Mouse (Mus musculus) stomach, embryonic 16.5 days (tissue): ENCODE measurements around the gene Dhrs1. TPM values are rescaled to one million over a fixed set of nuclear protein-coding genes. Genes with fewer than 3 reads are reported as not detected.

Experiments
- ATAC-seq: fragments of 200-750 bp; cut with Nextera tagmentation; 2 replicates; pipeline ENCODE4 v1.8.0; 2017; ENCODE audit warnings: moderate number of reproducible peaks, moderate TSS enrichment; ENCODE audit not compliant: insufficient read depth, low FRiP score
- H3K27ac ChIP-seq: fragments of 300-500 bp; sonication (generic); 2 replicates; pipeline ENCODE4 v1.5.1; 2014; ENCODE audit warnings: low read length
- H3K27me3 ChIP-seq: fragments of 300-500 bp; sonication (generic); 2 replicates; pipeline ENCODE4 v1.6.1; 2014; ENCODE audit warnings: low read length, control low read depth, mixed read lengths; ENCODE audit not compliant: control insufficient read depth, insufficient read depth
- H3K36me3 ChIP-seq: fragments of 300-500 bp; sonication (generic); 2 replicates; pipeline ENCODE4 v1.6.1; 2014; ENCODE audit warnings: low read length; ENCODE audit not compliant: control insufficient read depth, insufficient read depth
- H3K4me1 ChIP-seq: fragments of 300-500 bp; sonication (generic); 2 replicates; pipeline ENCODE4 v1.6.1; 2014; ENCODE audit warnings: low read length, control low read depth, mixed read lengths; ENCODE audit not compliant: control insufficient read depth, insufficient read depth
- H3K4me2 ChIP-seq: fragments of 300-500 bp; sonication (generic); 2 replicates; pipeline ENCODE4 v1.6.1; 2014; ENCODE audit warnings: low read depth, low read length, mixed read lengths
- H3K4me3 ChIP-seq: fragments of 300-500 bp; sonication (generic); replicated peaks from 2 replicates; pipeline ENCODE4 v1.5.1; 2014; ENCODE audit warnings: mild to moderate bottlenecking, low read length
- H3K9ac ChIP-seq: fragments of 300-500 bp; sonication (generic); 2 replicates; pipeline ENCODE4 v1.6.1; 2014; ENCODE audit warnings: low read length
- H3K9me3 ChIP-seq: fragments of 300-500 bp; sonication (generic); replicated peaks from 2 replicates; pipeline ENCODE4 v1.6.1; 2016; ENCODE audit warnings: low read length, control low read depth; ENCODE audit not compliant: control insufficient read depth
- WGBS: fragments of 180-500 bp; shearing (Covaris S2); extraction: QIAGEN DNeasy Blood & Tissue Kit; methylation state at CpG from one replicate; pipeline ENCODE4 v1.1.7; 2014; 5-methylcytosine and 5-hydroxymethylcytosine counted together
- polyA plus RNA-seq: library from polyadenylated mRNA; unstranded; fragments of >200 nt; fragmentation: Nextera tagmentation; extraction: Ambion mirVana; gene quantifications from 2 replicates; pipeline ENCODE4 v1.2.1, GENCODE M21; 2015

Dhrs1 gene
- polyA plus RNA-seq, 1 experiment from 2014 or later, result 107 TPM

- H3K9ac ChIP-seq, result no peak overlapping the region
- no peaks in the 10 kb centered on the region for H3K9me3 ChIP-seq
- whole genome bisulfite sequencing, result 64% methylated on average over 4 of the region's 4 CpGs
- no peak for ATAC-seq
- no peaks in the 10 kb centered on the region for H3K27me3 ChIP-seq
- peaks cover 10% of the 10 kb centered on the region for H3K4me1 ChIP-seq
- H3K4me3 ChIP-seq, result no peak overlapping the region
- no peaks in the 10 kb centered on the region for H3K36me3 ChIP-seq
- H3K27ac ChIP-seq, result no peak overlapping the region
- 0 out of 2 replicates have a peak overlapping the region, but pooled peaks have one; percentile 20 for H3K4me2 ChIP-seq
These were observed 36.0 kb downstream of the Dhrs1 start for GRCm38 (mm10) chr14:55709509-55709908.

DNA sequence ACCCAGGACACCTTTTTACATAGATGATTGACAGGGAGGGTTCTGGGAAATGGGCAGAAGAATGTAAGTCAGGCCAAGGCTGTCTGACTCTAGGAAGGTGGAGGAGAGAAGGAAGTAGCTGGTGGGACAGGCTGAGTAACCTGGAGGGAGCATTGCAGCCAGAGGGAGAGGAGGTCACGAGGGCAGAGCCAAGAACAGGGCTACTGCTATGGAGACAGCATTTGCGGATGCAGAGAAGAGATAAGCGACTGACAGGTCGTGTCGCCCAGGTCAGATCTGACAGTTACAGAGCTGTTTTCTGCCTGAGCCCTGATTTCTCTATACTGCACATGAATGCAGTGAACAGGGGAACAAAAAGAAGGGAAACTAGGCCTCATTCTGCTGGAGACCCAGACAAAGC, 38.1 kb downstream of the Dhrs1 start:
- H3K9me3 ChIP-seq, result no peaks in the 10 kb centered on the region
- H3K4me3 ChIP-seq, result no peak overlapping the region
- no peak overlapping the region for H3K4me2 ChIP-seq
- H3K27ac ChIP-seq, result no peak overlapping the region
- H3K9ac ChIP-seq, result no peak overlapping the region
- ATAC-seq, result no peak
- H3K27me3 ChIP-seq, result no peaks in the 10 kb centered on the region
- no peaks in the 10 kb centered on the region for H3K4me1 ChIP-seq
- no peaks in the 10 kb centered on the region for H3K36me3 ChIP-seq
- WGBS, result 59% methylated on average over 5 of the region's 5 CpGs

DNA sequence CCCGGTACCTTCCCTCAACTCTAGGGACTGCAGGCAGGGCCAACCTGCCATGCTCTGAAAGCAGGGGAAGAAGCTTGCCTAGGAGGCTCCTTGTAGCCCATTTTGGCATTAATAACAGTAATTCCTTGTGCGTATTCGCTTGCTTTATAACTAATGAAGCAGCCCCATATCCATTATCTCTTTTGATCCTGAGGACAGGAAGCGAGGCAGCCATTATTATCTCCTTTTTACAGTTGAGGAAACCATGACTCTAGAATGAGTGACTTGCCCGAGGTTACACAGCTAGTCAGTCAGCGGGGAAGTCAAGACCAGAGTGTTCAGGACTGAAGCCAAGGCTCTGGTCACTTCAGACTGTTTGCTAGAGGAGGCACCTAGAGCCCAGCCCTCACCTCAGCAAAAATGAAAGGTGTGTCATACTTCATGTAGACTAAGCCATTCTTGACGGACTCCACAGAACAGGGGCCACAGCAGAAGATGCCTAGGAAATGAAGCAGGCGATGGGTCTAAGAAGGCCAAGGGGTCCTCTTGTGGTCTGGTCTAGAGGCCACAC, 39.4 kb downstream of the Dhrs1 start:
- Histone ChIP-seq H3K36me3 (no peaks in the 10 kb centered on the region), H3K27ac (no peak overlapping the region), H3K4me2 (no peak overlapping the region), H3K4me1 (no peaks in the 10 kb centered on the region), H3K4me3 (no peak overlapping the region), H3K9me3 (no peaks in the 10 kb centered on the region), H3K9ac (no peak overlapping the region), H3K27me3 (no peaks in the 10 kb centered on the region)
- no peak for ATAC-seq
- 80% methylated on average over 8 of the region's 8 CpGs for WGBS

DNA sequence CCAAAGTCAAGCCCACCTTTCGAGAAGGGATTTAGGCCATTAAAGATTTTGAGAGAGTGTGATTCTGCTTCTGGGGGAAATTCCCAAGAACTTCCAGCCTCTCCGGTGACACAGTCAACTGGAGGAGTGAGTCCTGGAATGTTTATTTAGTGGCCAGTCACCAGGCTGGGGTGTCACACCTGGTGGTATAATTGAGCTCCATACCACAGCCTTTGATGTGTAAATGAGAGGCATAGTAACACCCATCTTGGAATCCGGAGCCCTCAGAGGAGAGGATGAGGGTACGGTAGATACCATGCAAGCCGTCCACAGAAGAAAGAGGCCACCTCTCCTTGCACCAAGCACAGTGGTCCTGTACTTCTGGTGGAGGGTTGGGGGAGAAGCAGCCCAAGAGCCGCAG, 42.7 kb downstream of the Dhrs1 start:
- H3K27me3 ChIP-seq, result no peaks in the 10 kb centered on the region
- no peaks in the 10 kb centered on the region for H3K4me1 ChIP-seq
- ATAC-seq, result no peak
- no peak overlapping the region for H3K4me2 ChIP-seq
- no peak overlapping the region for H3K9ac ChIP-seq
- WGBS, result 46% methylated on average over 6 of the region's 6 CpGs
- H3K9me3 ChIP-seq, result no peaks in the 10 kb centered on the region
- H3K27ac ChIP-seq, result no peak overlapping the region
- no peaks in the 10 kb centered on the region for H3K36me3 ChIP-seq
- H3K4me3 ChIP-seq, result no peak overlapping the region

DNA sequence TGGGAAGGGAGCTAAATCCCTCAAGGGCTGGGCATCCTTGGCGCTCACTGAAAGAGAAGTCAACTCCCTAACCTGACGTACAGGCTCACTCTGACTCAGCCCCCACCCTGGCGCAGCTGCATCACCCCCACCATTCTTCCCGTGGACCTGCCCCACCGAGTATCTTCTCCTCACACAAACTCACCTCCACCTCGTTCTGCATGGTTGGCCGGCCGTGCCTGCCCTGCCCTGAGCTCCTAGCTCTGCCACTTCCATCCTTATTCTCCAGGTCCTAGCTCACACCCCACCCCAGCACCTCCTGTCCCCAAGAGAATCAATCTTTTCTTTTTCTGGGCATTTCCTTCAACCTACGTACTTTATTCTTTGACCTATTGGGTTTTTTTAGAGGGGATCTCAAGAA, 44.4 kb downstream of the Dhrs1 start:
- Histone ChIP-seq H3K4me2 (no peak overlapping the region), H3K9ac (peak overlapping the region; percentile 14; the same call in 1 of the 2 replicates), H3K4me1 (no peaks in the 10 kb centered on the region), H3K36me3 (no peaks in the 10 kb centered on the region), H3K27ac (no peak overlapping the region), H3K27me3 (no peaks in the 10 kb centered on the region), H3K4me3 (no peak overlapping the region), H3K9me3 (no peaks in the 10 kb centered on the region)
- ATAC-seq, result peak; percentile 31; the same call in 1 of the 2 replicates
- 57% methylated on average over 9 of the region's 9 CpGs for WGBS

- no peak overlapping the region for H3K4me2 ChIP-seq
- H3K27me3 ChIP-seq, result no peaks in the 10 kb centered on the region
- H3K9me3 ChIP-seq, result no peaks in the 10 kb centered on the region
- H3K4me3 ChIP-seq, result no peak overlapping the region
- no peaks in the 10 kb centered on the region for H3K4me1 ChIP-seq
- H3K9ac ChIP-seq, result no peak overlapping the region
- H3K36me3 ChIP-seq, result no peaks in the 10 kb centered on the region
- 79% methylated on average over 4 of the region's 4 CpGs for WGBS
- H3K27ac ChIP-seq, result no peak overlapping the region
- no peak for ATAC-seq
These were observed 48.3 kb downstream of the Dhrs1 start for GRCm38 (mm10) chr14:55697226-55697625.

- H3K4me3 ChIP-seq, result no peak overlapping the region
- H3K4me2 ChIP-seq, result no peak overlapping the region
- no peaks in the 10 kb centered on the region for H3K4me1 ChIP-seq
- no peak overlapping the region for H3K27ac ChIP-seq
- no peaks in the 10 kb centered on the region for H3K27me3 ChIP-seq
- no peak for ATAC-seq
- H3K9ac ChIP-seq, result no peak overlapping the region
- no peaks in the 10 kb centered on the region for H3K9me3 ChIP-seq
- H3K36me3 ChIP-seq, result no peaks in the 10 kb centered on the region
- WGBS, result 61% methylated on average over 10 of the region's 10 CpGs
These were observed 56.1 kb downstream of the Dhrs1 start for GRCm38 (mm10) chr14:55689433-55689832.

Other genes starting within 250 kb of the Dhrs1 start
- 0.25 and 0.31 TPM in 2 replicates for gene Cpne6, start 235.2 kb downstream of the Dhrs1 start, polyA plus RNA-seq
- not detected in 2 replicates for gene Nrl, start 220.7 kb downstream of the Dhrs1 start, polyA plus RNA-seq
- gene Pck2, start 205.4 kb downstream of the Dhrs1 start, polyA plus RNA-seq, result 50.1 and 54.5 TPM in 2 replicates
- 76.7 and 77.6 TPM in 2 replicates for gene Dcaf11, start 185.7 kb downstream of the Dhrs1 start, polyA plus RNA-seq
- gene A730061H03Rik, start 185.3 kb downstream of the Dhrs1 start, polyA plus RNA-seq, result 0.89 and 1.2 TPM in 2 replicates
- gene Fitm1, start 170.1 kb downstream of the Dhrs1 start, polyA plus RNA-seq, result 0.64 and 8.1 TPM in 2 replicates
- gene Psme1, start 167.6 kb downstream of the Dhrs1 start, polyA plus RNA-seq, result 149 and 162 TPM in 2 replicates
- gene Emc9, start 160.4 kb downstream of the Dhrs1 start, polyA plus RNA-seq, result 11.4 and 11.5 TPM in 2 replicates
- 203 and 283 TPM in 2 replicates for gene Psme2, start 154.6 kb downstream of the Dhrs1 start, polyA plus RNA-seq
- gene Rnf31, start 154.0 kb downstream of the Dhrs1 start, polyA plus RNA-seq, result 18.1 and 19.1 TPM in 2 replicates
- 10.7 and 12.4 TPM in 2 replicates for gene Irf9, start 142.1 kb downstream of the Dhrs1 start, polyA plus RNA-seq
- 10.9 and 13.8 TPM in 2 replicates for gene Rec8, start 127.7 kb downstream of the Dhrs1 start, polyA plus RNA-seq
- gene Ipo4, start 109.7 kb downstream of the Dhrs1 start, polyA plus RNA-seq, result 86.3 and 114 TPM in 2 replicates
- 2.0 and 2.5 TPM in 2 replicates for gene Gm49378, start 107.8 kb downstream of the Dhrs1 start, polyA plus RNA-seq
- gene Tm9sf1, start 101.9 kb downstream of the Dhrs1 start, polyA plus RNA-seq, result 116 and 123 TPM in 2 replicates
- gene Tssk4, start 95.5 kb downstream of the Dhrs1 start, polyA plus RNA-seq, result 0.50 and 1.1 TPM in 2 replicates
- gene Mdp1, start 85.2 kb downstream of the Dhrs1 start, polyA plus RNA-seq, result 54.4 and 55.8 TPM in 2 replicates
- gene Gmpr2, start 73.7 kb downstream of the Dhrs1 start, polyA plus RNA-seq, result 58.0 and 63.4 TPM in 2 replicates
- 462 and 484 TPM in 2 replicates for gene Nedd8, start 73.6 kb downstream of the Dhrs1 start, polyA plus RNA-seq
- 34.4 and 36.3 TPM in 2 replicates for gene Tinf2, start 63.9 kb downstream of the Dhrs1 start, polyA plus RNA-seq
- gene Tgm1, start 31.8 kb downstream of the Dhrs1 start, polyA plus RNA-seq, result 53.1 and 72.9 TPM in 2 replicates
- 36.3 and 37.1 TPM in 2 replicates for gene Rabggta, start 23.4 kb downstream of the Dhrs1 start, polyA plus RNA-seq
- 23.8 and 28.4 TPM in 2 replicates for gene Nop9, start within 50 bp of the Dhrs1 start, polyA plus RNA-seq
- 14.8 and 15.1 TPM in 2 replicates for gene Cideb, start 12.8 kb upstream of the Dhrs1 start, polyA plus RNA-seq
- 0.71 and 0.81 TPM in 2 replicates for gene Ltb4r2, start 15.7 kb upstream of the Dhrs1 start, polyA plus RNA-seq
- gene Ltb4r1, start 20.3 kb upstream of the Dhrs1 start, polyA plus RNA-seq, result 2.4 and 4.8 TPM in 2 replicates
- 7.7 and 8.2 TPM in 2 replicates for gene Adcy4, start 38.4 kb upstream of the Dhrs1 start, polyA plus RNA-seq
- 32.7 and 34.4 TPM in 2 replicates for gene Ripk3, start 43.2 kb upstream of the Dhrs1 start, polyA plus RNA-seq
- 32.9 and 33.9 TPM in 2 replicates for gene Nfatc4, start 77.5 kb upstream of the Dhrs1 start, polyA plus RNA-seq
- gene Nynrin, start 108.3 kb upstream of the Dhrs1 start, polyA plus RNA-seq, result 18.0 and 19.3 TPM in 2 replicates
- gene Cbln3, start 138.7 kb upstream of the Dhrs1 start, polyA plus RNA-seq, result 0.45 and 0.66 TPM in 2 replicates
- gene Khnyn, start 139.3 kb upstream of the Dhrs1 start, polyA plus RNA-seq, result 18.5 and 21.7 TPM in 2 replicates
- gene Sdr39u1, start 154.6 kb upstream of the Dhrs1 start, polyA plus RNA-seq, result 65.5 and 66.5 TPM in 2 replicates
- gene Cma1, start 199.0 kb upstream of the Dhrs1 start, polyA plus RNA-seq, result 18.9 and 33.3 TPM in 2 replicates
- gene Cma2, start 205.3 kb upstream of the Dhrs1 start, polyA plus RNA-seq, result not detected in 2 replicates